ENCODE assay signal across 17 mouse cellular contexts in genomic region chr5:43549951-43550350, GRCm38 (mm10). TPM values are rescaled to one million over a fixed set of nuclear protein-coding genes. Genes with fewer than 3 reads are reported as not detected.
A peak's percentile ranks its signal among the peaks of the same experiment; 100 is the strongest.
DNase-seq lines count a peak whose midpoint lies in the region; ATAC-seq and TF ChIP-seq lines count a peak whose summit lies in the region.
"Had no signal": no experiment of that assay in that cellular context is flagged by ENCODE, and none has a peak within 500 bp of the region (broad histone marks: within the 10 kb centered on the region; RNA-seq: fewer than 3 reads in every experiment).

No protein-coding gene starts in this region.

- no peaks in the 10 kb centered on the region for H3K9me3 ChIP-seq in heart, embryonic 13.5 days
- no peaks in the 10 kb centered on the region for H3K9me3 ChIP-seq in kidney, postnatal 0 days (replicated peaks; ENCODE audit: low read length)
- no peaks in the 10 kb centered on the region for H3K9me3 ChIP-seq in embryonic facial prominence, embryonic 15.5 days (replicated peaks)
- H3K9me3 ChIP-seq: forebrain, embryonic 13.5 days; liver, embryonic 13.5 days had no signal

- TF ChIP-seq POLR2A in small intestine, adult 2 months (IDR thresholded peaks at IDR 0.05; ENCODE audit: low read depth, low read length) = no peak

- ATAC-seq in heart, embryonic 13.5 days (ENCODE audit: extremely low read depth, insufficient number of reproducible peaks, low FRiP score, low TSS enrichment) = no peak
- ATAC-seq in kidney, postnatal 0 days (replicated peaks; ENCODE audit: low FRiP score, low read depth) = no peak
- ATAC-seq in embryonic facial prominence, embryonic 15.5 days (ENCODE audit: insufficient number of reproducible peaks, low FRiP score, low TSS enrichment, low read depth) = no peak
- ATAC-seq: forebrain, embryonic 13.5 days; midbrain, embryonic 16.5 days had no signal

- 48% methylated on average over 4 of the region's 4 CpGs for WGBS in heart, embryonic 13.5 days
- WGBS in kidney, postnatal 0 days = 38% methylated on average over 4 of the region's 4 CpGs
- 34% methylated on average over 4 of the region's 4 CpGs for WGBS in embryonic facial prominence, embryonic 15.5 days
- 26% methylated on average over 4 of the region's 4 CpGs for WGBS in small intestine, adult 2 months

- H3K4me1 ChIP-seq in heart, embryonic 13.5 days = peaks cover 18% of the 10 kb centered on the region; the same call in 1 of the 2 replicates
- peaks cover 8% of the 10 kb centered on the region; the same call in 1 of the 2 replicates for H3K4me1 ChIP-seq in kidney, postnatal 0 days (replicated peaks; ENCODE audit: insufficient read depth, low read length)
- H3K4me1 ChIP-seq in embryonic facial prominence, embryonic 15.5 days = peaks cover 10% of the 10 kb centered on the region
- no peaks in the 10 kb centered on the region; the same call in 1 of the 2 replicates for H3K4me1 ChIP-seq in small intestine, adult 2 months (ENCODE audit: control insufficient read depth, insufficient read depth, insufficient read length, low read length)
- H3K4me1 ChIP-seq: forebrain, embryonic 13.5 days; liver, embryonic 13.5 days; neural tube, embryonic 12.5 days had no signal

- H3K4me2 ChIP-seq in heart, embryonic 13.5 days = no peak overlapping the region
- peak overlapping the region; percentile 0; the same call in 1 of the 2 replicates for H3K4me2 ChIP-seq in kidney, postnatal 0 days (ENCODE audit: low read length)
- 0 out of 2 replicates have a peak overlapping the region, but pooled peaks have one; percentile 11 for H3K4me2 ChIP-seq in embryonic facial prominence, embryonic 15.5 days (replicated peaks)
- H3K4me2 ChIP-seq: forebrain, embryonic 13.5 days; liver, embryonic 13.5 days; neural tube, embryonic 12.5 days had no signal

- no peaks in the 10 kb centered on the region for H3K36me3 ChIP-seq in heart, embryonic 13.5 days
- no peaks in the 10 kb centered on the region for H3K36me3 ChIP-seq in kidney, postnatal 0 days (ENCODE audit: insufficient read depth, low read length)
- H3K36me3 ChIP-seq in embryonic facial prominence, embryonic 15.5 days = no peaks in the 10 kb centered on the region
- no peaks in the 10 kb centered on the region for H3K36me3 ChIP-seq in small intestine, adult 2 months (ENCODE audit: control insufficient read depth, insufficient read depth, low read length)
- H3K36me3 ChIP-seq: liver, embryonic 13.5 days; neural tube, embryonic 12.5 days had no signal

- intact Hi-C loops in left cerebral cortex, postnatal 4 days (cut with DNase I) = no loop called here

- no peak overlapping the region for H3K9ac ChIP-seq in heart, embryonic 13.5 days
- peak overlapping the region; percentile 37; the same call in 1 of the 2 replicates for H3K9ac ChIP-seq in kidney, postnatal 0 days (ENCODE audit: low read depth, low read length)
- H3K9ac ChIP-seq in embryonic facial prominence, embryonic 15.5 days = no peak overlapping the region
- H3K9ac ChIP-seq: forebrain, embryonic 13.5 days; liver, embryonic 13.5 days; neural tube, embryonic 12.5 days had no signal

- no peak overlapping the region for H3K4me3 ChIP-seq in heart, embryonic 13.5 days
- H3K4me3 ChIP-seq in kidney, postnatal 0 days (replicated peaks; ENCODE audit: low read depth, low read length) = no peak overlapping the region
- H3K4me3 ChIP-seq in embryonic facial prominence, embryonic 15.5 days (replicated peaks) = no peak overlapping the region
- H3K4me3 ChIP-seq in small intestine, adult 2 months (ENCODE audit: low read depth, low read length) = no peak overlapping the region
- H3K4me3 ChIP-seq: forebrain, embryonic 13.5 days; liver, embryonic 13.5 days; neural tube, embryonic 12.5 days had no signal

- DNase-seq in heart, adult 11 months = no peak
- DNase-seq in kidney, postnatal 0 days (ENCODE audit: low spot score) = peak; percentile 58
- no peak for DNase-seq in kidney, adult 18-20 months
- DNase-seq in left cerebral cortex, postnatal 4 days = no peak
- DNase-seq in cerebellum, adult 11-12 months = no peak
- DNase-seq: adrenal gland, postnatal 14 days; cerebellum, postnatal 10 days; gastrocnemius, postnatal 14 days; liver, embryonic 13.5 days; thymus, adult 2 months had no signal

- peak overlapping the region; percentile 21 for H3K27ac ChIP-seq in heart, embryonic 13.5 days (replicated peaks)
- 0 out of 2 replicates have a peak overlapping the region, but pooled peaks have one; percentile 19 for H3K27ac ChIP-seq in kidney, postnatal 0 days
- H3K27ac ChIP-seq in embryonic facial prominence, embryonic 15.5 days (replicated peaks) = peak overlapping the region; percentile 48
- H3K27ac ChIP-seq in small intestine, adult 2 months (ENCODE audit: insufficient read depth, low read depth, low read length) = peak overlapping the region; percentile 13; the same call in 1 of the 2 replicates
- H3K27ac ChIP-seq: forebrain, embryonic 13.5 days; liver, embryonic 13.5 days; neural tube, embryonic 12.5 days had no signal

- TF ChIP-seq CTCF in kidney, postnatal 0 days (IDR thresholded peaks at IDR 0.05; ENCODE audit: low read depth) = no peak
- no peak for TF ChIP-seq CTCF in small intestine, adult 2 months (IDR thresholded peaks at IDR 0.05; ENCODE audit: extremely low read depth, insufficient read length, insufficient replicate concordance, low read depth, low read length)

- H3K27me3 ChIP-seq in heart, embryonic 13.5 days (replicated peaks) = no peaks in the 10 kb centered on the region
- H3K27me3 ChIP-seq in kidney, postnatal 0 days (ENCODE audit: insufficient read depth, low read length) = no peaks in the 10 kb centered on the region
- H3K27me3 ChIP-seq in embryonic facial prominence, embryonic 15.5 days = no peaks in the 10 kb centered on the region
- H3K27me3 ChIP-seq in small intestine, adult 2 months (ENCODE audit: control insufficient read depth, insufficient read depth, low read length) = no peaks in the 10 kb centered on the region
- H3K27me3 ChIP-seq: forebrain, embryonic 13.5 days; liver, embryonic 13.5 days; neural tube, embryonic 12.5 days had no signal

RNA-seq across cellular contexts. Expression of gene C1qtnf7, which starts 34.6 kb away (rescaled TPM):
- 7.6 and 8.0 TPM in 2 replicates for polyA plus RNA-seq in heart, embryonic 13.5 days (2015; fragmentation: Nextera tagmentation; extraction: Ambion mirVana)
- polyA plus RNA-seq in kidney, postnatal 0 days (2015; fragmentation: Nextera tagmentation; extraction: Ambion mirVana) = 14.8 and 15.6 TPM in 2 replicates
- 18.1 and 20.6 TPM in 2 replicates for polyA plus RNA-seq in embryonic facial prominence, embryonic 15.5 days (2015; fragmentation: Nextera tagmentation; extraction: Ambion mirVana)
- 0.37 and 0.58 TPM in 2 replicates for polyA plus RNA-seq in small intestine, adult 2 months (2012; rRNA removed)
- 1 to 10 TPM; 1.2 to 1.6 TPM for total RNA-seq in left cerebral cortex, postnatal 4 days (2021)
- total RNA-seq: megakaryocyte progenitor cell, adult 5-6 weeks had no signal
